Mouse (Mus musculus) erythroblast, embryonic 14.5 days (primary cell): ENCODE data around the gene Gm28044.

Experiments
- GATA1 ChIP-seq: IDR thresholded peaks from 2 replicates; pipeline ENCODE4 v1.6.1; 2012; ENCODE audit warnings: low read length, inconsistent platforms, mixed read lengths
- TAL1 ChIP-seq: IDR thresholded peaks from 3 replicates; pipeline ENCODE4 v1.6.1; 2012; ENCODE audit warnings: low read length, inconsistent platforms, mixed read lengths

DNA sequence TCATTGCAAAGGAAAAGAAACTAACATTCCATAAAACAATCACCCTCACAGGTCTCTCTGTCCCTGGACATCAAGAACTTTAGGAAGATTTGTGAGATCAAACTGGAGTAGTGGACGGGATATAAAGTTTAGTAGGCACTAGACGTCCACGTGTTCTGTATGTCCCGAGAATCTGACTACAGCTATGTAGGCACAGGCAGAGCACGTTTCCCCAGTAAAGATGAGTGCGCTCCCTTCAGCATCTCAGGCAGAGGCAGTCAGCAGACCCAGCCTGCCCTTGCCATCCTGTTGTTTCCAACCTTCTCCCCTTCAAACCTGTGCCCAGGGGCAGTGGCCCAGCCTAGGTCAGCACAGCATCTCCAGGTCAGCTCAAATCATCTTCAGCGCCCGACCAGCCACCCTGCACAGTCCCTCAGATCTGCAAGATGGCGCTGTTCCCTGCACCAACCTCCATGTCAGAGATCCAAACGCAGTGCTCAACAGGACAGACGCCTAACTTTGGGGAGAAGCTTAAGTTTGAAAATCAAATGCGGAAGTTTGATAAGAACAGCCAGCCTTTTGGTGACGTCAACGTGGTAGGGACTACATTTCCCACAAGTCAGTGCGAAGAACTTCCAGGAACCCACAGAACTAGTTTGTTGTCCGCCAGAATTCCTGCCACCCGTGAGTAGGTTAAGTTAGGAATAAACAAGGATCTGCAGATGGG, 28.2 kb downstream of the Gm28044 start, which contains the start of gene Zfp595:
- TF ChIP-seq TAL1 = no peak
- no peak for TF ChIP-seq GATA1
